Mouse (Mus musculus) ES-Bruce4 (cell line): Measurements from ENCODE around the gene Plce1. TPM values are rescaled to one million over a fixed set of nuclear protein-coding genes. Genes with fewer than 3 reads are reported as not detected.

Experiments used
- H3K27ac ChIP-seq: 2 replicates; pipeline ENCODE4 v1.5.1; 2012; ENCODE audit warnings: low read length, inconsistent platforms; ENCODE audit not compliant: insufficient read depth
- H3K27me3 ChIP-seq: 2 replicates; pipeline ENCODE4 v1.6.1; 2012; ENCODE audit warnings: mild to moderate bottlenecking, low read length, inconsistent platforms; ENCODE audit not compliant: control insufficient read depth, poor library complexity, insufficient read depth, severe bottlenecking
- H3K36me3 ChIP-seq: 2 replicates; pipeline ENCODE4 v1.6.1; 2012; ENCODE audit warnings: inconsistent platforms, mild to moderate bottlenecking, low read length, moderate library complexity; ENCODE audit not compliant: control insufficient read depth, poor library complexity, insufficient read depth, severe bottlenecking
- H3K4me1 ChIP-seq: one replicate; pipeline ENCODE4 v1.8.1; 2011; ENCODE audit warnings: low read length; ENCODE audit not compliant: control insufficient read depth, insufficient read depth
- H3K4me3 ChIP-seq: 2 replicates; pipeline ENCODE4 v1.5.1; 2011; ENCODE audit warnings: low read depth, mild to moderate bottlenecking, low read length
- H3K9ac ChIP-seq: 2 replicates; pipeline ENCODE4 v1.6.1; 2012; ENCODE audit warnings: low read depth, mild to moderate bottlenecking, inconsistent platforms; ENCODE audit not compliant: poor library complexity, severe bottlenecking
- H3K9me3 ChIP-seq: replicated peaks from 2 replicates; pipeline ENCODE4 v1.6.1; 2012; ENCODE audit warnings: mild to moderate bottlenecking, low read length, inconsistent platforms; ENCODE audit not compliant: control insufficient read depth, poor library complexity, insufficient read depth, severe bottlenecking
- CTCF ChIP-seq: IDR thresholded peaks from one replicate; pipeline ENCODE4 v1.8.1; 2011; ENCODE audit warnings: low read depth, low read length
- EP300 ChIP-seq: IDR thresholded peaks from 2 replicates; pipeline ENCODE4 v1.6.1; 2011; ENCODE audit warnings: low read depth, low read length; ENCODE audit not compliant: insufficient read depth
- POLR2A ChIP-seq: IDR thresholded peaks from one replicate; pipeline ENCODE4 v1.8.1; 2011; ENCODE audit warnings: low read length; ENCODE audit not compliant: insufficient read depth
- polyA plus RNA-seq: library from polyadenylated mRNA; stranded (reverse); fragments of >200 nt; gene quantifications from 2 replicates; pipeline ENCODE4 v1.2.4, GENCODE M21; 2011; ENCODE audit warnings: low read depth; ENCODE audit not compliant: missing spikeins, insufficient read depth, insufficient read length

Gene Plce1
- polyA plus RNA-seq, 1 experiment: 3.7 TPM

- Histone ChIP-seq H3K9ac (no peak overlapping the region), H3K27me3 (peaks cover 5% of the 10 kb centered on the region; the same call in 1 of the 2 replicates), H3K4me3 (no peak overlapping the region), H3K27ac (no peak overlapping the region), H3K9me3 (peaks cover 7% of the 10 kb centered on the region), H3K4me1 (no peaks in the 10 kb centered on the region), H3K36me3 (no peaks in the 10 kb centered on the region)
- TF ChIP-seq EP300 (no peak), POLR2A (no peak), CTCF (no peak)
These were observed 5.1 kb downstream of the Plce1 start for GRCm38 (mm10) chr19:38485779-38486555.

DNA sequence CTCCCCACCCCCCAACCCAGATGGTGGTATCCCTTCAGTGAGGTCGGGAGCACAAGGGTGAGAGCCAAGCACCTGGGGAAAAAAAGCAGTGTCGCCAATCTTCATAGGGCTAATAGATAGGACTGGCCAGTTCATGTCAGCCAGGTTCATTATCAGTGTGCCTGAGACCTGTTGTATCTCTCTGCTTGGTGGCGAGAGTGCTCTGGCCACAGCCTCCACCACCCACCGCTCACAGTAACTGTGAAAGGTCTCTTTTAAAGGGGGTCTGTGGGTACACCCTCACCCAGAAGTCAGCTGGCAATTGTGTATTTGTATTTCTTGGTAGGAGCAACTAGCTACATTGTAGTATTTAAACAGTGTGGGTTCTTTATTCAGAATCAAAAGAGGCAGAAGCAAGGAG, 6.6 kb downstream of the Plce1 start:
- no peak for TF ChIP-seq CTCF
- TF ChIP-seq POLR2A: no peak
- no peak for TF ChIP-seq EP300
- H3K4me3 ChIP-seq: no peak overlapping the region
- H3K36me3 ChIP-seq: no peaks in the 10 kb centered on the region
- H3K9me3 ChIP-seq: peaks cover 7% of the 10 kb centered on the region
- H3K9ac ChIP-seq: no peak overlapping the region
- no peaks in the 10 kb centered on the region for H3K4me1 ChIP-seq
- peaks cover 3% of the 10 kb centered on the region; the same call in 1 of the 2 replicates for H3K27me3 ChIP-seq
- no peak overlapping the region for H3K27ac ChIP-seq

DNA sequence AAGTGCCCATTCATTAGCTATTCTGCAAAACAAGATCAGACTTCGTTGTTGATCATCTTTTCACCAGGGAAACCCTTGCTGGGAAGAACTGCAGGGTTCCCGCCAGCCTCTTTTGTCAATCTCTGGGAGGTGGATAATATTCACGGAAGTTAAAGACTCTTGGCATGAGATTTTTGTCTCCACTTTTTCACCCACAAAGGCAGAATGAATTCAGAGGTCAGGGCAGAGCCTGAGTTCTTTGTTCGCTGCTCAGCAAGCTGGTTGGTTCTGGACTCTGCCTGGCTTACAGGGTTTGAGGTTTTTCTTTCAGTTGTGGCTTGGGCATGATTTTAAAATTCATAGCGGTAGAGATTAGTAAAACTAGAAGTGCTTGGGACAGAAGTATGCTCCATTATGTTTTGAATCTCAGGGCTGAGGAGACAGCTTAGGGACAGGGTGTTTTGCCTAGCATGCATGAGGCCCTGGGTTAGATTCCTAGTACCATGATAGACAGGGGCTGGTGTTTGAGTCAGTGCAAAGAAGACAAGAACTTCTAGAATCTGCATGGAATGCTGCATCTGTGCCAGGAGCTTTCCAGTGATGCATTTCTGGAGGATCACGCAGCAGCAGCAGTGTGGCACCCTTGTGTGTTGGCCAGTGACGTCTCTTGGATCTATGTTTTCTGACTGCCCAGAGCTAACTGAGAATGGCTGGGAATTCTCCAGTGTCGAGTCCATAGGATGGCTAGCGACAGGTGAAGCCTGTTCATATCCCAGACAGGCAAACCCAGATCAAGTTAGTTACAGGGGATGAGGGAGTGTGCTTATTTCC, 7.4 kb downstream of the Plce1 start:
- TF ChIP-seq EP300: no peak
- Histone ChIP-seq H3K9ac (no peak overlapping the region), H3K27ac (0 out of 2 replicates have a peak overlapping the region, but pooled peaks have one; percentile 19), H3K4me3 (no peak overlapping the region), H3K9me3 (peaks cover 7% of the 10 kb centered on the region), H3K4me1 (no peaks in the 10 kb centered on the region), H3K36me3 (no peaks in the 10 kb centered on the region), H3K27me3 (no peaks in the 10 kb centered on the region)

GRCm38 (mm10) chr19:38498233-38498632, 17.3 kb downstream of the Plce1 start:
- no peak overlapping the region for H3K9ac ChIP-seq
- no peaks in the 10 kb centered on the region for H3K27me3 ChIP-seq
- no peak overlapping the region for H3K4me3 ChIP-seq
- H3K36me3 ChIP-seq: no peaks in the 10 kb centered on the region
- no peak overlapping the region for H3K27ac ChIP-seq
- TF ChIP-seq CTCF: no peak
- TF ChIP-seq POLR2A: no peak
- no peak for TF ChIP-seq EP300
- H3K4me1 ChIP-seq: no peaks in the 10 kb centered on the region
- H3K9me3 ChIP-seq: peaks cover 11% of the 10 kb centered on the region

DNA sequence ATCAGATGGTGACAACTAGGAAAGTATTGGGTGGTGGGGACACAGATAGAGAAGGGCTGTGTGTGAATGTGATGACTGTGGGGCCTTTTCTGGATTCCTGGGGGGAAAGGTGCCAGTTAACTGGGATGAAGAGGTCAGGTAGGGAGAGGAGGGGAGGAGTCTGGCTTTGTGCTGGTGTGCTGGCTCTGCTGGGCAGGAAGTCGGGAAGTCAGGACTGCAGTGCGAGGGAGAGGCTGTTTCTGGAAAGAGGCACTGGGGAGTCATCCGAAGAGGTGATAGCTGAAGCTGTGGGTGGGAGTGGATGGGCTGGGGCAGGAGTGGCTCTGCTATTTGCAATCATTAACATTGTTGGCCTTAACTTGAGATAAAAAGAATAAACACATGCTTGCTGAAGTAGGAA, 23.7 kb downstream of the Plce1 start:
- peak overlapping the region; percentile 41; the same call in 1 of the 2 replicates for H3K27ac ChIP-seq
- H3K4me1 ChIP-seq: peaks cover 2% of the 10 kb centered on the region
- H3K9ac ChIP-seq: no peak overlapping the region
- no peak overlapping the region for H3K4me3 ChIP-seq
- H3K36me3 ChIP-seq: no peaks in the 10 kb centered on the region
- TF ChIP-seq EP300 (no peak), CTCF (no peak), POLR2A (no peak)
- no peaks in the 10 kb centered on the region; the same call in 1 of the 2 replicates for H3K9me3 ChIP-seq
- no peaks in the 10 kb centered on the region for H3K27me3 ChIP-seq

DNA sequence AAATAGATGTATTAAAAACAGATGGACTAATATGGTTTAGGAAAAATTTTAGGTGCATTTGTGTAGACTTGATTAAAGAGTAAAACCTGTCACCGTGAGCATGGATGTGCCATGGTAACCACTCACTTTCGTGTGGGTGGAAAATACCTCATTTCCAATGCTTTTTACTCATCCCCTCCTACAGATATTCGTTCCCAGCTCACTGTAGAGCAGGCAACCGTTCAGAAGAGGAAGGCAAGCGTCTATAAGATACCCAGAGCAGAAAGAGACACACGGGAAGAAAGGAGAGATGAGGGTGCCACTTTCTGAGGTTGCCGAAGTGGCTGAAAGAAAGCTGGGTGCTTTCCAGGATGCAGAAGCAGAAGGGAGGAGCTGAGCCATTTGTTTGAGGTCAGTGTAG, 25.2 kb downstream of the Plce1 start:
- TF ChIP-seq POLR2A: no peak
- no peak for TF ChIP-seq CTCF
- TF ChIP-seq EP300: no peak

More for the DNA sequence above, 25.2 kb downstream of the Plce1 start:
- no peak overlapping the region for H3K9ac ChIP-seq
- H3K36me3 ChIP-seq: no peaks in the 10 kb centered on the region
- peaks cover 2% of the 10 kb centered on the region for H3K4me1 ChIP-seq
- H3K9me3 ChIP-seq: no peaks in the 10 kb centered on the region
- H3K27ac ChIP-seq: no peak overlapping the region
- H3K27me3 ChIP-seq: no peaks in the 10 kb centered on the region
- H3K4me3 ChIP-seq: no peak overlapping the region
